Mouse (Mus musculus) heart, postnatal 0 days (tissue): ENCODE measurements at regions not wholly inside any gene's neighbourhood (a gene's known extent, or its start where the extent isn't known, plus 50 kb on each side); places are given as distances from the start of the nearest gene placed in this dataset.
A peak's percentile ranks its signal among the peaks of the same experiment; 100 is the strongest.

ENCODE experiments used
- ATAC-seq: fragments of 200-750 bp; cut with Nextera tagmentation; 2 replicates; pipeline ENCODE4 v1.8.0; 2017; ENCODE audit warnings: low read depth, moderate number of reproducible peaks, moderate library complexity; ENCODE audit not compliant: insufficient read depth
- DNase-seq: peaks from one replicate; pipeline ENCODE4 v3.0.0-alpha.2; 2016; ENCODE audit warnings: low spot score
- H3K27ac ChIP-seq: fragments of 300-500 bp; sonication (generic); 2 replicates; pipeline ENCODE4 v1.5.1; 2014; ENCODE audit warnings: low read depth, mild to moderate bottlenecking
- H3K27me3 ChIP-seq: fragments of 300-500 bp; sonication (generic); 2 replicates; pipeline ENCODE4 v1.6.1; 2014; ENCODE audit warnings: low read length, mixed read lengths; ENCODE audit not compliant: control insufficient read depth, insufficient read depth
- H3K36me3 ChIP-seq: fragments of 300-500 bp; sonication (generic); replicated peaks from 2 replicates; pipeline ENCODE4 v1.6.1; 2014; ENCODE audit warnings: low read length, mixed read lengths; ENCODE audit not compliant: control insufficient read depth, insufficient read depth
- H3K4me1 ChIP-seq: fragments of 300-500 bp; sonication (generic); 2 replicates; pipeline ENCODE4 v1.6.1; 2014; ENCODE audit warnings: antibody characterized with exemption; ENCODE audit not compliant: control insufficient read depth, insufficient read depth
- H3K4me2 ChIP-seq: fragments of 300-500 bp; sonication (generic); 2 replicates; pipeline ENCODE4 v1.6.1; 2014; ENCODE audit warnings: low read depth, mild to moderate bottlenecking, low read length, moderate library complexity
- H3K4me3 ChIP-seq: fragments of 300-500 bp; sonication (generic); 2 replicates; pipeline ENCODE4 v1.5.1; 2014; ENCODE audit warnings: low read depth, low read length
- H3K9ac ChIP-seq: fragments of 300-500 bp; sonication (generic); replicated peaks from 2 replicates; pipeline ENCODE4 v1.6.1; 2014; ENCODE audit warnings: low read depth, low read length, mixed read lengths
- H3K9me3 ChIP-seq: fragments of 300-500 bp; sonication (generic); replicated peaks from 2 replicates; pipeline ENCODE4 v1.6.1; 2016; ENCODE audit warnings: low read length; ENCODE audit not compliant: control insufficient read depth
- CTCF ChIP-seq: IDR thresholded peaks from 2 replicates; pipeline ENCODE4 v1.5.1; 2016; ENCODE audit warnings: antibody characterized with exemption, control low read depth, low read depth
- EP300 ChIP-seq: IDR thresholded peaks from 2 replicates; pipeline ENCODE4 v1.6.1; 2016; ENCODE audit warnings: antibody characterized with exemption, low read depth
- WGBS: fragments of 180-500 bp; shearing (Covaris S2); extraction: QIAGEN DNeasy Blood & Tissue Kit; methylation state at CpG from one replicate; pipeline ENCODE4 v1.1.7; 2014; 5-methylcytosine and 5-hydroxymethylcytosine counted together

DNA sequence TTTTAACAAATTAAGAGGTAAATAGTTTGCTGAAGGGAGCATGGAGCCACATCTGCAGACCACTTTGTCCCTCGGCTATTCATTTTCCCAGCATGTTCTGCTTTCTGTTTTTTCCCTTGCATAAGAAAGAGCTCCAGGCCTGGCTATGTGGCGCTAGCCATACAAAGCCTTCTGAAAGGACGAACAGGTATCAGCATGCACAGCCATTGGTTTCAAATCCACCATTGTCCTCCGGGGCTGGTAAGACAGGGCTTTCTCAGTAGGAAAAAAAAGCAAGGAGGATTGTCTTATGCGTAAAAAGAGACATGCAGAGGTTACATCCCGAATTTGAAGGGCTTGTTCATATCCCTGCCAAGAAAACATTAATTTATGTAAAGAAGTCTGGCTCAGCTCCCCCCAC is 464.8 kb upstream of the Mki67 start:
- Histone ChIP-seq H3K9me3 (no peaks in the 10 kb centered on the region), H3K9ac (no peak overlapping the region), H3K27ac (no peak overlapping the region), H3K36me3 (no peaks in the 10 kb centered on the region), H3K27me3 (no peaks in the 10 kb centered on the region), H3K4me3 (no peak overlapping the region), H3K4me1 (peaks cover 10% of the 10 kb centered on the region), H3K4me2 (no peak overlapping the region)
- TF ChIP-seq CTCF, result no peak
- no peak for TF ChIP-seq EP300
- DNase-seq (no peak), ATAC-seq (no peak)
- 68% methylated on average over 6 of the region's 6 CpGs for WGBS

DNA sequence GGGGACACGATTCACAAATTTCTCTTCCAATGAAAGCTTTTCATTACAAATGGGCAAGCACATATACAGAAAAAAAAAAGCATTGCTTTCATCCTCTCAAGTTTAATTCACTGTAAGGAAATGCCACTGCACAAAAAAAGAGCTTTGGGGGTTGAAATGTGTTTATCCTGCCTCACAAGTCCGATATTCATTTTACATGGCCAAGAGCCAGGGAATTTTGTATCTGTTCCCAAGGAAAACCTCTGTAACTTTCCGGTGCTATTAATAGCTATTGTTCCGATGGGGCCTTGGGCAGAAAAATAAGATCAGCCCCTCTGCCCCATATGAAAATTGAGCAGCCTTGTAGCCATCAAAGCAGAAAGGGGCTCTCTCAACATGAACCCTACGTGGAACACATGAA is 465.9 kb upstream of the Mki67 start:
- Histone ChIP-seq H3K9me3 (no peaks in the 10 kb centered on the region), H3K4me1 (peaks cover 10% of the 10 kb centered on the region), H3K4me3 (no peak overlapping the region), H3K27ac (0 out of 2 replicates have a peak overlapping the region, but pooled peaks have one; percentile 18), H3K36me3 (no peaks in the 10 kb centered on the region), H3K9ac (no peak overlapping the region), H3K27me3 (no peaks in the 10 kb centered on the region), H3K4me2 (no peak overlapping the region)
- ATAC-seq (no peak), DNase-seq (peak; percentile 40)
- no peak for TF ChIP-seq CTCF
- TF ChIP-seq EP300, result no peak
- 29% methylated on average over 5 of the region's 5 CpGs for WGBS

DNA sequence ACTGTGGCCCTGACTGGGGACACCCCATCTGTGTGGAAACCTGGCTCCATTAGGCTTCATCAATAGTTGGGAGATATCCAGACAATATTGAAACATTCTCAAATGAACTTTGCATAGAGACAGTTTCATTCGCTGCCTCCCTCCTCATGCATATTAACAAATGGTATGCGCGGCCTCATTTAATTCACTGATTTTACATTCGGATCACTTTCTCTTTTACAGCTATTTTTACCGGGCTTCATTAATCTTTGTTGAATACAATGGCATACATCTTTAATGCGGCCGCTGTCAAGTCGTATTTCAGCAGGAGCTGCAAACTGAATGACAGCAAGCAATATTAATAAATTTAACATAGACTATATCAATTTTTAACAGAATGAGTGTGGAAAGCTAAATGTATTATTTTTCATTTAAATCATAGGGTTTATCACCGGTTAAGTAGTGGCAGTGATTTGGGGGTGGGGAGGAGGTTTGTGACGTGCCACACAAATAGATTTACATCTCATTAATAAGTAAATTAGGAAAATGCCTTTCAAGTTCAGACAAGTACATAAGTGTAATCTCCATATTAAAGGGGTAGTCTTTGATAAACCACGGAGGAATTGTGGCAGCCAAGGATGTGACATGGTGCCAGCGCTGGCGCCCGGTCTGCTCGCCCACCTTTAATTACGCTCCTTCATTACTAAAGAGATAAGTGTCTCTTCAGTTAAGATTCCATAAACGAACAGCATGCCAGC is 480.4 kb upstream of the Mki67 start:
- no peaks in the 10 kb centered on the region for H3K27me3 ChIP-seq
- WGBS, result 84% methylated on average over 17 of the region's 17 CpGs
- no peaks in the 10 kb centered on the region for H3K36me3 ChIP-seq
- DNase-seq (no peak), ATAC-seq (no peak)
- H3K27ac ChIP-seq, result no peak overlapping the region
- no peaks in the 10 kb centered on the region for H3K9me3 ChIP-seq
- no peak overlapping the region for H3K4me2 ChIP-seq
- H3K9ac ChIP-seq, result no peak overlapping the region
- TF ChIP-seq EP300 (no peak), CTCF (no peak)
- no peaks in the 10 kb centered on the region for H3K4me1 ChIP-seq
- H3K4me3 ChIP-seq, result no peak overlapping the region

GRCm38 (mm10) chr7:136208879-136209278 is 492.7 kb upstream of the Mki67 start:
- Histone ChIP-seq H3K36me3 (no peaks in the 10 kb centered on the region), H3K4me2 (no peak overlapping the region), H3K27me3 (no peaks in the 10 kb centered on the region), H3K27ac (no peak overlapping the region), H3K4me3 (no peak overlapping the region), H3K9me3 (no peaks in the 10 kb centered on the region), H3K4me1 (no peaks in the 10 kb centered on the region), H3K9ac (no peak overlapping the region)
- 91% methylated on average over 12 of the region's 12 CpGs for WGBS
- no peak for ATAC-seq
- TF ChIP-seq EP300 (no peak), CTCF (no peak)
- DNase-seq, result no peak

DNA sequence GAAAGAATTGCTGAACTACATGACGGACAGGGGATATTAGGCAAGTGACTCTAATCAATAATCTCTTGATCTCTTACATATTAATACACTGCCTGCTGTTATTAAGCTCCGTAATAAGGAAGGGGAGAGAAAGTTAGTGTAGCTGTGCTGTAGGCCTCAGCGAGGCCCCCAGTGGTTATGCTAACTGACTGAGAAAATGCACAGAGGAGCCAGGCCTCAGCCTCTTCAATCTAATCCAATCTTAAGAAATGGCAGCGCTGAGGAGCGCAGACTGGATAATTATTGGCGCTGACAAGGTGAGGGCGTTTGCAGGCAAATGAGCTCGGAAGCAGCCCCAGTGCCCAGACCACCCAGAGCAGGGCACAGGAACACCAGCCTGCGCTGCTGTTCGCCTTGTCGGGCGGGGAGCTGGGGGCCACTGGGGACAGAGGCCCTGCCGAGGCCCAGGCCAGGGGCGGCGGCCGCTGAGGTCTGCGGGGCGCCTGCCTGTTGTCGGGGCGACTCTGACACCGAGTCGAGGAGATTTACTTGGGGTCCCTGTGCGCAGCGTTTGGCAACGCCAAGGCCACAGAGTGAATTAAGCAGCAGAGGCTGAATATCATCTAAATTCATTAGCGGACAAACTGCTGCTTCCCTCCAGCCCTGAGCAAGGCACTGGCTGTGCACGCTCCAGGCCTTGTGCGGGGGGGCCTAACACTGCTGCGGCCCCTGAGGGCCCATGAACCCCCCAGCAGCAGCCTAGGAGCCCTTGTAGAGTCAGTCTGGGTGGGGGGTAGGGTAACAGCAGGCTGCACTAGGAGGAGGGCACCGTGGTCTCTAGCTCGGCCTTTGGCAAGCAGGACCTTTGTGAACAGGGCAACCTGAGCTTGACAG is 493.4 kb upstream of the Mki67 start:
- 60% methylated on average over 31 of the region's 31 CpGs for WGBS
- H3K9ac ChIP-seq, result no peak overlapping the region
- TF ChIP-seq CTCF, result no peak
- no peak for TF ChIP-seq EP300
- H3K36me3 ChIP-seq, result no peaks in the 10 kb centered on the region
- no peaks in the 10 kb centered on the region for H3K9me3 ChIP-seq
- no peaks in the 10 kb centered on the region for H3K4me1 ChIP-seq
- ATAC-seq (no peak), DNase-seq (no peak)
- H3K27ac ChIP-seq, result no peak overlapping the region
- no peaks in the 10 kb centered on the region for H3K27me3 ChIP-seq
- H3K4me3 ChIP-seq, result no peak overlapping the region
- no peak overlapping the region for H3K4me2 ChIP-seq
